Mouse (Mus musculus): ENCODE data around the gene Wbp1l.

DNA sequence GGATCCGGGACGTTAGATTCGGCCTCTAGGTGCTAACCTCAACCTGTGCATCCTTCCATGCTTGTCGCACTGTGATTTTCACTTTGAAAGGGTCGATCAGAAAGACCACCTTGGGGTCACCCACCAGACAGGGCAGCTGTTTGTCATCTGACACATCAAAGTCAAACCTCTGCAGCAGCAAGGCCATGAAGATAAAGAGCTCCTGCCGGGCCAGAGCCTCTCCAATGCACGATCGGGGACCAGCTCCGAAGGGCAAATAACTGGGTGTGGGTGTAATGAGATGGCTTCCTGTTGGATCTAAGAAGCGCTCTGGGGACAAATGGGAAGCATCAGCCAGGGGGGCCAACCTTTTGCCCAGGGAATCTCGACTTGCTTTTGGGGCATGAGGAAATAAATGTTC, 68.4 kb downstream of the Wbp1l start:
- TF ChIP-seq MAFK (IDR thresholded peaks at IDR 0.05; ENCODE audit: borderline replicate concordance, low read depth, low read length) (no peak), ETS1 (IDR thresholded peaks at IDR 0.05; ENCODE audit: low read depth, low read length) (no peak), UBTF (IDR thresholded peaks at IDR 0.05; ENCODE audit: borderline replicate concordance, insufficient read depth, low read depth, low read length) (no peak), POLR2AphosphoS5 (IDR thresholded peaks at IDR 0.05; ENCODE audit: borderline replicate concordance, low read depth, low read length) (no peak), RAD21 (IDR thresholded peaks at IDR 0.05; ENCODE audit: low read depth, low read length) (no peak), HCFC1 (IDR thresholded peaks at IDR 0.05; ENCODE audit: low read depth, low read length) (no peak), E2F4 (IDR thresholded peaks at IDR 0.05; ENCODE audit: borderline replicate concordance, low read depth, low read length) (no peak), POLR2AphosphoS2 (IDR thresholded peaks at IDR 0.05; ENCODE audit: low read length) (no peak), CHD1 (IDR thresholded peaks at IDR 0.05; ENCODE audit: low read depth, low read length) (no peak), CTCF (IDR thresholded peaks at IDR 0.05 in 2 of 3, conservative IDR thresholded peaks at IDR 0.05 in 1 of 3; ENCODE audit: control insufficient read depth in 1 of 3, insufficient read depth in 1 of 3, low read depth in 2 of 3, low read length in 3 of 3, poor library complexity in 1 of 3, severe bottlenecking in 1 of 3) (no peak), POLR2A (IDR thresholded peaks at IDR 0.05; ENCODE audit: control insufficient read depth in 1 of 2, insufficient read depth in 1 of 2, low read depth in 1 of 2, low read length in 2 of 2, poor library complexity in 1 of 2) (no peak), EP300 (IDR thresholded peaks at IDR 0.05; ENCODE audit: low read depth in 1 of 2, low read length in 2 of 2) (no peak)

All from MEL (cell line).